Mouse (Mus musculus) embryonic facial prominence, embryonic 10.5 days (tissue): Measurements from ENCODE around the gene Cnn2. TPM values are rescaled to one million over a fixed set of nuclear protein-coding genes. Genes with fewer than 3 reads are reported as not detected.

ENCODE experiments used
- DNase-seq: peaks from one replicate; pipeline ENCODE4 v3.0.0-alpha.2; 2017; ENCODE audit warnings: low spot score
- H3K27ac ChIP-seq: fragments of 300-500 bp; sonication (generic); replicated peaks from 2 replicates; pipeline ENCODE4 v1.5.1; 2016; ENCODE audit warnings: mild to moderate bottlenecking
- H3K27me3 ChIP-seq: fragments of 300-500 bp; sonication (generic); replicated peaks from 2 replicates; pipeline ENCODE4 v1.6.1; 2016; ENCODE audit warnings: low read depth, mild to moderate bottlenecking; ENCODE audit not compliant: poor library complexity, severe bottlenecking
- H3K36me3 ChIP-seq: fragments of 300-500 bp; sonication (generic); replicated peaks from 2 replicates; pipeline ENCODE4 v1.6.1; 2016; ENCODE audit warnings: mild to moderate bottlenecking, moderate library complexity
- H3K4me1 ChIP-seq: fragments of 300-500 bp; sonication (generic); 2 replicates; pipeline ENCODE4 v1.6.1; 2016
- H3K4me3 ChIP-seq: fragments of 300-500 bp; sonication (generic); 2 replicates; pipeline ENCODE4 v1.5.1; 2016; ENCODE audit warnings: mild to moderate bottlenecking, moderate library complexity
- H3K9me3 ChIP-seq: fragments of 300-500 bp; sonication (generic); 2 replicates; pipeline ENCODE4 v1.6.1; 2016; ENCODE audit warnings: mild to moderate bottlenecking
- WGBS: fragments of 180-500 bp; shearing (Covaris S2); methylation state at CpG from one replicate; pipeline ENCODE4 v1.1.7; 2016; 5-methylcytosine and 5-hydroxymethylcytosine counted together
- polyA plus RNA-seq: library from polyadenylated mRNA; unstranded; fragments of >200 nt; fragmentation: Nextera tagmentation; extraction: Ambion mirVana; gene quantifications from 2 replicates; pipeline ENCODE4 v1.2.1, GENCODE M21; 2016

Gene Cnn2
- polyA plus RNA-seq, 1 experiment from 2014 or later: 253 TPM

GRCm38 (mm10) chr10:80024229-80025043, 36.1 kb downstream of the Cnn2 start:
- H3K36me3 ChIP-seq: peaks cover 53% of the 10 kb centered on the region
- no peak overlapping the region for H3K4me3 ChIP-seq
- WGBS: 82% methylated on average over 15 of the region's 15 CpGs
- H3K27me3 ChIP-seq: peaks cover 10% of the 10 kb centered on the region
- H3K27ac ChIP-seq: 0 out of 2 replicates have a peak overlapping the region, but pooled peaks have one; percentile 52
- no peaks in the 10 kb centered on the region for H3K9me3 ChIP-seq
- H3K4me1 ChIP-seq: peaks cover 29% of the 10 kb centered on the region
- no peak for DNase-seq

- Histone ChIP-seq H3K4me1 (peaks cover 23% of the 10 kb centered on the region), H3K4me3 (no peak overlapping the region), H3K27ac (no peak overlapping the region), H3K27me3 (peaks cover 5% of the 10 kb centered on the region; the same call in 1 of the 2 replicates), H3K36me3 (peaks cover 56% of the 10 kb centered on the region), H3K9me3 (no peaks in the 10 kb centered on the region)
- DNase-seq: no peak
- WGBS: 57% methylated on average over 4 of the region's 4 CpGs
Observed at GRCm38 (mm10) chr10:80025044-80025347, 36.6 kb downstream of the Cnn2 start.

GRCm38 (mm10) chr10:80025463-80025862, 37.1 kb downstream of the Cnn2 start:
- H3K4me3 ChIP-seq: no peak overlapping the region
- no peak overlapping the region for H3K27ac ChIP-seq
- H3K27me3 ChIP-seq: peaks cover 3% of the 10 kb centered on the region; the same call in 1 of the 2 replicates
- peaks cover 18% of the 10 kb centered on the region for H3K4me1 ChIP-seq
- no peaks in the 10 kb centered on the region for H3K9me3 ChIP-seq
- DNase-seq: no peak
- H3K36me3 ChIP-seq: peaks cover 56% of the 10 kb centered on the region
- 78% methylated on average over 10 of the region's 10 CpGs for WGBS

GRCm38 (mm10) chr10:80025889-80026288, 37.5 kb downstream of the Cnn2 start:
- no peak for DNase-seq
- H3K9me3 ChIP-seq: no peaks in the 10 kb centered on the region
- 67% methylated on average over 12 of the region's 12 CpGs for WGBS
- no peak overlapping the region for H3K4me3 ChIP-seq
- H3K36me3 ChIP-seq: peaks cover 60% of the 10 kb centered on the region
- H3K4me1 ChIP-seq: peaks cover 14% of the 10 kb centered on the region; the same call in 1 of the 2 replicates
- no peaks in the 10 kb centered on the region for H3K27me3 ChIP-seq
- no peak overlapping the region for H3K27ac ChIP-seq

- no peaks in the 10 kb centered on the region for H3K27me3 ChIP-seq
- H3K36me3 ChIP-seq: peaks cover 51% of the 10 kb centered on the region
- H3K4me1 ChIP-seq: peaks cover 15% of the 10 kb centered on the region; the same call in 1 of the 2 replicates
- H3K4me3 ChIP-seq: no peak overlapping the region
- DNase-seq: no peak
- no peak overlapping the region for H3K27ac ChIP-seq
- WGBS: 78% methylated on average over 20 of the region's 20 CpGs
- no peaks in the 10 kb centered on the region for H3K9me3 ChIP-seq
Observed at GRCm38 (mm10) chr10:80027681-80028520, 39.5 kb downstream of the Cnn2 start.

- no peaks in the 10 kb centered on the region for H3K9me3 ChIP-seq
- H3K4me3 ChIP-seq: no peak overlapping the region
- H3K4me1 ChIP-seq: peaks cover 16% of the 10 kb centered on the region; the same call in 1 of the 2 replicates
- DNase-seq: no peak
- no peaks in the 10 kb centered on the region for H3K27me3 ChIP-seq
- WGBS: 93% methylated on average over 13 of the region's 13 CpGs
- peaks cover 49% of the 10 kb centered on the region for H3K36me3 ChIP-seq
- H3K27ac ChIP-seq: no peak overlapping the region
Observed at GRCm38 (mm10) chr10:80028521-80028846, 40.1 kb downstream of the Cnn2 start.

- peaks cover 22% of the 10 kb centered on the region; the same call in 1 of the 2 replicates for H3K4me1 ChIP-seq
- H3K9me3 ChIP-seq: no peaks in the 10 kb centered on the region
- WGBS: 89% methylated on average over 9 of the region's 9 CpGs
- no peaks in the 10 kb centered on the region for H3K27me3 ChIP-seq
- no peak overlapping the region for H3K4me3 ChIP-seq
- H3K36me3 ChIP-seq: peaks cover 53% of the 10 kb centered on the region
- DNase-seq: no peak
- H3K27ac ChIP-seq: no peak overlapping the region
Observed at GRCm38 (mm10) chr10:80030191-80030590, 41.8 kb downstream of the Cnn2 start.

- H3K36me3 ChIP-seq: peaks cover 58% of the 10 kb centered on the region
- H3K27me3 ChIP-seq: no peaks in the 10 kb centered on the region
- H3K9me3 ChIP-seq: no peaks in the 10 kb centered on the region
- no peak overlapping the region for H3K27ac ChIP-seq
- 90% methylated on average over 17 of the region's 17 CpGs for WGBS
- DNase-seq: no peak
- H3K4me3 ChIP-seq: no peak overlapping the region
- H3K4me1 ChIP-seq: peaks cover 18% of the 10 kb centered on the region; the same call in 1 of the 2 replicates
Observed at GRCm38 (mm10) chr10:80030736-80031135, 42.4 kb downstream of the Cnn2 start.

- Histone ChIP-seq H3K4me1 (peaks cover 15% of the 10 kb centered on the region), H3K27ac (peak overlapping the region; percentile 5; the same call in 1 of the 2 replicates), H3K36me3 (peaks cover 62% of the 10 kb centered on the region), H3K9me3 (no peaks in the 10 kb centered on the region), H3K4me3 (no peak overlapping the region), H3K27me3 (no peaks in the 10 kb centered on the region)
- 74% methylated on average over 5 of the region's 5 CpGs for WGBS
- no peak for DNase-seq
Observed at GRCm38 (mm10) chr10:80032799-80033480, 44.6 kb downstream of the Cnn2 start.

- Histone ChIP-seq H3K36me3 (peaks cover 62% of the 10 kb centered on the region), H3K4me3 (0 out of 2 replicates have a peak overlapping the region, but pooled peaks have one; percentile 0), H3K27me3 (no peaks in the 10 kb centered on the region), H3K9me3 (no peaks in the 10 kb centered on the region), H3K27ac (no peak overlapping the region), H3K4me1 (peaks cover 23% of the 10 kb centered on the region)
- DNase-seq: peak; percentile 39
- WGBS: 50% methylated on average over 9 of the region's 9 CpGs
Observed at GRCm38 (mm10) chr10:80033511-80034391, 45.4 kb downstream of the Cnn2 start.

- Histone ChIP-seq H3K36me3 (peaks cover 51% of the 10 kb centered on the region), H3K27ac (no peak overlapping the region), H3K9me3 (no peaks in the 10 kb centered on the region), H3K4me1 (peaks cover 28% of the 10 kb centered on the region), H3K4me3 (no peak overlapping the region), H3K27me3 (no peaks in the 10 kb centered on the region)
- 81% methylated on average over 8 of the region's 8 CpGs for WGBS
- no peak for DNase-seq
Observed at GRCm38 (mm10) chr10:80035148-80035547, 46.8 kb downstream of the Cnn2 start.
